Mouse (Mus musculus) frontal cortex, adult (tissue): ENCODE results near the gene Fgfr2.

ENCODE experiments used
- ATAC-seq: cut with Nextera tagmentation; 2 replicates; pipeline ENCODE4 v1.9.2; 2017; ENCODE audit warnings: mild to moderate bottlenecking, moderate library complexity, mixed read lengths; ENCODE audit not compliant: low TSS enrichment

Gene Fgfr2

GRCm38 (mm10) chr7:133008663-133009062 lies 114.5 kb downstream of the Fgfr2 start:
- no peak for ATAC-seq

- no peak for ATAC-seq
Observed at GRCm38 (mm10) chr7:133007343-133007742, 115.8 kb downstream of the Fgfr2 start.

- ATAC-seq = no peak
Observed at GRCm38 (mm10) chr7:133005772-133006171, 117.4 kb downstream of the Fgfr2 start.

GRCm38 (mm10) chr7:133003421-133003820 lies 119.7 kb downstream of the Fgfr2 start:
- peak; percentile 93 for ATAC-seq

- no peak for ATAC-seq
Observed at GRCm38 (mm10) chr7:133002271-133002670, 120.9 kb downstream of the Fgfr2 start.

- ATAC-seq = no peak
Observed at GRCm38 (mm10) chr7:133001388-133001787, 121.8 kb downstream of the Fgfr2 start.

- ATAC-seq = no peak
Observed at GRCm38 (mm10) chr7:132999061-132999460, 124.1 kb downstream of the Fgfr2 start.

GRCm38 (mm10) chr7:132998639-132999038 lies 124.5 kb downstream of the Fgfr2 start:
- ATAC-seq = no peak

GRCm38 (mm10) chr7:132996391-132996790 lies 126.8 kb downstream of the Fgfr2 start:
- peak; percentile 79 for ATAC-seq

GRCm38 (mm10) chr7:132994628-132995191 lies 128.4 kb downstream of the Fgfr2 start:
- ATAC-seq = no peak

- ATAC-seq = no peak
Observed at GRCm38 (mm10) chr7:132994120-132994519, 129.0 kb downstream of the Fgfr2 start.

- ATAC-seq = no peak
Observed at GRCm38 (mm10) chr7:132992967-132993615, 130.1 kb downstream of the Fgfr2 start.

GRCm38 (mm10) chr7:132991240-132991900 lies 131.8 kb downstream of the Fgfr2 start:
- ATAC-seq = no peak

GRCm38 (mm10) chr7:132989839-132990238 lies 133.3 kb downstream of the Fgfr2 start:
- ATAC-seq = no peak

- no peak for ATAC-seq
Observed at GRCm38 (mm10) chr7:132982639-132983038, 140.5 kb downstream of the Fgfr2 start.

GRCm38 (mm10) chr7:132977981-132978380 lies 145.2 kb downstream of the Fgfr2 start:
- ATAC-seq = no peak

GRCm38 (mm10) chr7:132976079-132976478 lies 147.1 kb downstream of the Fgfr2 start:
- no peak for ATAC-seq

GRCm38 (mm10) chr7:132972079-132972478 lies 151.1 kb downstream of the Fgfr2 start:
- ATAC-seq = no peak

- ATAC-seq = no peak
Observed at GRCm38 (mm10) chr7:132965707-132966106, 157.4 kb downstream of the Fgfr2 start.

GRCm38 (mm10) chr7:132964395-132964794 lies 158.8 kb downstream of the Fgfr2 start:
- ATAC-seq = no peak

- ATAC-seq = no peak
Observed at GRCm38 (mm10) chr7:132950613-132951012, 172.5 kb downstream of the Fgfr2 start.

- ATAC-seq = no peak
Observed at GRCm38 (mm10) chr7:132949968-132950367, 173.2 kb downstream of the Fgfr2 start.

- no peak for ATAC-seq
Observed at GRCm38 (mm10) chr7:132940569-132940968, 182.6 kb downstream of the Fgfr2 start.
